Mouse (Mus musculus): ENCODE data around the gene Kcp. TPM values are rescaled to one million over a fixed set of nuclear protein-coding genes. Genes with fewer than 3 reads are reported as not detected.

The Kcp gene
- total RNA-seq, 2 experiments from 2014 or later: not detected

- no peak for ATAC-seq (replicated peaks; ENCODE audit: low FRiP score, low TSS enrichment, poor library complexity, severe bottlenecking)
These were observed 75.6 kb downstream of the Kcp start for GRCm38 (mm10) chr6:29432156-29432555.

DNA sequence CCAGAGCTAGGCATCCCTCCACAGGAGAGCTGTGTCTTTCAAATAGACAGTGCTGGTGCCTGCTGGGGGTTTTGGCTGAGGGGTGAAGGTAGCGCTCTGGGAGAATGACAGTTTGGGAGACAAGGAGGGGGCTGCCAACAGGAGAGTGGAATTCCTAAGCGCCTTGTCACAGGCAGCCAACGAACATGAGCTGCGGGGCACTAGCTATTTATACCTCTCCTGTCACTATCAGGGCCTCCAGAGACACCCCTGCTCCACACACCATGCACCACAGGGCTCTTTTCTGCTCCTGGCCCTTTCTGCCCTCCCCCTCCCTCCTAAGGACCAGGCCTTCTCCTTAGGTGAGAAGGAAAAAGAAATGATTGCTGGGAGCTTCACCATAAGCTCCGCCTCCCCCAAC is 76.3 kb downstream of the Kcp start:
- no peak for ATAC-seq (replicated peaks; ENCODE audit: low FRiP score, low TSS enrichment, poor library complexity, severe bottlenecking)

GRCm38 (mm10) chr6:29430681-29431420 is 76.9 kb downstream of the Kcp start:
- ATAC-seq (replicated peaks; ENCODE audit: low FRiP score, low TSS enrichment, poor library complexity, severe bottlenecking): no peak

DNA sequence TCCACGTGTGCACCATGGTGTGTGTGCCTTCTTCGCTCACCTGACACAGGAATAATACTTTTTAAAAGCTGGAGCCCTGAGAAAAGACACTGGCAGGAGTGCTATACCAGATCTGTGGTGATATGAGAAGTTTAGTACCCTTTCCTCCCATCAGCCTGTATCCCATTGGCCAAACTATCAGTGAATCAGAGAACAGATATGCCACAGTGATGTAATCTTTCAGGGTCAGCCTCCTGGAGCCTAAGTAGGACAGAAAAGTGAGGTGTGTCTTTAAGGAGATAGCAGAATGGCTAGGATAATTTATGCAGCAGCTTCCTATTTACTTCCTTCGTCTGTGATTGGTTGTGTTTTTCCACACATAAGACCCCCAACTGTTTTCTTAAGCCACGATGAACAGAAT is 79.6 kb downstream of the Kcp start:
- ATAC-seq (replicated peaks; ENCODE audit: low FRiP score, low TSS enrichment, poor library complexity, severe bottlenecking): no peak

DNA sequence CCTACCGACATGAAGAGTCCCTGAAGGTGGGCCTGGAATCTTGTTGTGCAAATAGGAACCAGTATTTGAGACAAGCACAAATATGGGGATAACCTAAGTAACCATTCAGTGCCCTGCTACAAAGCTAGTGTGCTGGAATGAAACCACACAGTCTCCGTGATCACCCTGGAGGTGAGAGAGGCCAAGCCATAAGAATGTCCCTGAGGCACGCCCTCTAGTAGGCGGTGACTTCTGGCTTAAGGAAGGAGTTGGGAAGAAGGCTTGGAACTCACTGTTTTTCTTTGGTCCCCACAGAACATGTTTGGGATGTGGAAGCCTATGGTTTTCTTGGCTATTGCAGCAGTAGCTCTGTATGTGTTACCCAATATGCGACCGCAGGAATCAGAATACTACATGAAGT is 81.4 kb downstream of the Kcp start:
- no peak for ATAC-seq (replicated peaks; ENCODE audit: low FRiP score, low TSS enrichment, poor library complexity, severe bottlenecking)

DNA sequence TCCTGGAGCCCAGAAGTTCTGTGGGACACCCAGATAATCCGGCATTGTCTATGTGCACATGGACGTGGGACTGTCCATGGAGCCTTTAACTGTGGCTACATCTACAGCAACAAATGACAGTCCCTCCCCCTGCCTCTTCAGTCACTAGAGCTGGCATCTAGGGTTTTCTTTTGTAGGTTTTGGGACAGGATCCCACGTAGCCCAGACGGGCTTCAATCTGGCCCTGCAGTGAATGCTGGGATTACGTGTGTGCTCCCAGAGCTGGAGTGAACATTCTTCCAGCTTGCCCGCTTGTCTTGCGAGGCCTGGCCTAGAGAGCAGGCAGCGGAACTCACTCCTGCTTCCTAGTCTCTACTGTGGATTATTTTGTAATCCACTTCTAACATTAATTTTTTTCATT is 82.6 kb downstream of the Kcp start:
- ATAC-seq (replicated peaks; ENCODE audit: low FRiP score, low TSS enrichment, poor library complexity, severe bottlenecking): no peak

Other genes starting within 250 kb of the Kcp start
- 13.4 and 16.4 TPM in 2 replicates for gene Hilpda, start 235.5 kb downstream of the Kcp start, total RNA-seq (2014; fragmentation: Nextera tagmentation)
- 6.9 and 13.5 TPM in 2 replicates for gene Hilpda, start 235.5 kb downstream of the Kcp start, total RNA-seq (2017)
- gene Fam71f2, start 228.4 kb downstream of the Kcp start, total RNA-seq (2014; fragmentation: Nextera tagmentation): 8.3 TPM in 1 of 2 replicates, not detected in the other
- gene Fam71f2, start 228.4 kb downstream of the Kcp start, total RNA-seq (2017): not detected in 2 replicates
- gene Fam71f1, start 188.8 kb downstream of the Kcp start, total RNA-seq (2014; fragmentation: Nextera tagmentation): not detected in 2 replicates
- gene Fam71f1, start 188.8 kb downstream of the Kcp start, total RNA-seq (2017): not detected in 2 replicates
- gene Calu, start 159.9 kb downstream of the Kcp start, total RNA-seq (2014; fragmentation: Nextera tagmentation): 46.1 and 46.8 TPM in 2 replicates
- 157 and 164 TPM in 2 replicates for gene Calu, start 159.9 kb downstream of the Kcp start, total RNA-seq (2017)
- not detected in 2 replicates for gene Opn1sw, start 119.5 kb downstream of the Kcp start, total RNA-seq (2014; fragmentation: Nextera tagmentation)
- gene Opn1sw, start 119.5 kb downstream of the Kcp start, total RNA-seq (2017): not detected in 2 replicates
- gene Ccdc136, start 111.6 kb downstream of the Kcp start, total RNA-seq (2014; fragmentation: Nextera tagmentation): not detected in 2 replicates
- not detected in 2 replicates for gene Ccdc136, start 111.6 kb downstream of the Kcp start, total RNA-seq (2017)
- gene Flnc, start 74.7 kb downstream of the Kcp start, total RNA-seq (2014; fragmentation: Nextera tagmentation): not detected in 2 replicates
- not detected in 2 replicates for gene Flnc, start 74.7 kb downstream of the Kcp start, total RNA-seq (2017)
- 168 and 176 TPM in 2 replicates for gene Atp6v1f, start 40.2 kb downstream of the Kcp start, total RNA-seq (2014; fragmentation: Nextera tagmentation)
- 167 and 198 TPM in 2 replicates for gene Atp6v1f, start 40.2 kb downstream of the Kcp start, total RNA-seq (2017)
- gene Atp6v1fnb, start 36.5 kb downstream of the Kcp start, total RNA-seq (2014; fragmentation: Nextera tagmentation): not detected in 2 replicates
- gene Atp6v1fnb, start 36.5 kb downstream of the Kcp start, total RNA-seq (2017): not detected in 2 replicates
- gene Irf5, start 18.7 kb upstream of the Kcp start, total RNA-seq (2014; fragmentation: Nextera tagmentation): 0.59 and 1.1 TPM in 2 replicates
- gene Irf5, start 18.7 kb upstream of the Kcp start, total RNA-seq (2017): 0.99 and 5.9 TPM in 2 replicates
- 117 and 122 TPM in 2 replicates for gene Tnpo3, start 101.9 kb upstream of the Kcp start, total RNA-seq (2014; fragmentation: Nextera tagmentation)
- gene Tnpo3, start 101.9 kb upstream of the Kcp start, total RNA-seq (2017): 76.6 and 89.5 TPM in 2 replicates
- 88.1 and 106 TPM in 2 replicates for gene Tspan33, start 186.3 kb upstream of the Kcp start, total RNA-seq (2014; fragmentation: Nextera tagmentation)
- 36.2 and 60.3 TPM in 2 replicates for gene Tspan33, start 186.3 kb upstream of the Kcp start, total RNA-seq (2017)
- 27.5 and 34.8 TPM in 2 replicates for gene Smo, start 227.6 kb upstream of the Kcp start, total RNA-seq (2014; fragmentation: Nextera tagmentation)
- 24.0 and 31.1 TPM in 2 replicates for gene Smo, start 227.6 kb upstream of the Kcp start, total RNA-seq (2017)

Measured in megakaryocyte-erythroid progenitor cell, adult 5-6 weeks (primary cell).